Mouse (Mus musculus): Measurements from ENCODE around the gene Agxt2. TPM values are rescaled to one million over a fixed set of nuclear protein-coding genes. Genes with fewer than 3 reads are reported as not detected.

The Agxt2 gene
- not detected in 2 replicates for polyA plus RNA-seq (2014; fragmentation: Nextera tagmentation; extraction: Ambion mirVana)

DNA sequence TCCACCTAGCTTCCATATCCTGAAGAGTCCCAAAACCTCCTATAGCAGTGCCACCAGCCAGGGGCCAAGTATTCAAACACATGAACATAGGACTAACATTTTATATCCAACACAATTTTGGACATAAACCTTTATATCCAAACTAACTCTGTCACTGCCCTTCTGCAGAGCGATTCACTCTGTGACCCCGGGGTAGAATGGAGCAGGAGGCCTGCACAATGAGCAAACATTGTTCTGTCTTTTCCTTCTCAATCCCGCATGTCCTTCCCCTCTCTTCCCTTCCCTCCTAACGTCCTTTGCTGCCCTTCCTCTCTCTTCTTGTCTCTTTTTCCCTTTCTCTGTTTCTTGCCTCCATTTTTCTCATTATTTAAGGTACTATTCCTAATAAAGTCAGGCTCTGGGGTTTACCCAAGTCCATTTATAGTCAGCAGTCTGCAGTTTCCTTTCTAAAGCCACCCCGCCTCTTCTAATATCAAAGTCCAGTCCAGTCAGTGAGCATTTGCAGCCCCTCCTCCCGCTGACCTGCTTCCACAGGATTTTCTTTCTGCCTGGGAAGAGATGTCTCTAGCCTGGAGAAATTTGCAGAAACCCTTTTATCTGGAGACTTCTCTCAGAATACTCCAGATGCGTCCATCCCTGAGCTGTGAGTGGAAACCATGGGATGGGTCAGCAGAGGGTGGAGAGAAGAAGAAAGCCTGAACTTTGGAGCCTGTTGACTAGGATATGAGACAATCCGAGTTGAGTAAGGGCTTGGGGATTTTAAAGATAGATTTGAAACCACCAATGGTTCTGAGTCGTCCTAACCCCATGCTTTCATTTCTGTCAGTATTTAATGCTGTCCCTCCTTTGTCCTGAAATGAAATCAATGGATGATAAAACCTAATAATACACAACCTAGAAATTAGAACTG lies at the start of gene Agxt2:
Gene Agxt2 (plus strand): TSS at position 494 of the 910 bp plus-strand sequence.
- H3K4me2 ChIP-seq (ENCODE audit: low read depth, low read length) = no peak within 1 kb of the TSS
- DNase-seq (ENCODE audit: low spot score) (no peak), ATAC-seq (ENCODE audit: low read depth) (no peak)
- no peak within 1 kb of the TSS for H3K4me3 ChIP-seq (ENCODE audit: low read depth, low read length)
- H3K4me1 ChIP-seq (ENCODE audit: control insufficient read depth, insufficient read depth, low read length) = no peaks in the 10 kb centered on the region
- no peak within 1 kb of the TSS for H3K9ac ChIP-seq (ENCODE audit: low read depth, low read length)
- H3K27ac ChIP-seq (replicated peaks; ENCODE audit: low read depth, low read length) = no peak within 1 kb of the TSS
- H3K36me3 ChIP-seq (ENCODE audit: control insufficient read depth, insufficient read depth, low read length) = no peaks in the 10 kb centered on the region
- WGBS = 77% methylated on average over 9 of the region's 9 CpGs
- no peaks in the 10 kb centered on the region for H3K9me3 ChIP-seq (ENCODE audit: control insufficient read depth, low read length)
- no peaks in the 10 kb centered on the region for H3K27me3 ChIP-seq (replicated peaks; ENCODE audit: control insufficient read depth, insufficient read depth, low read length)

DNA sequence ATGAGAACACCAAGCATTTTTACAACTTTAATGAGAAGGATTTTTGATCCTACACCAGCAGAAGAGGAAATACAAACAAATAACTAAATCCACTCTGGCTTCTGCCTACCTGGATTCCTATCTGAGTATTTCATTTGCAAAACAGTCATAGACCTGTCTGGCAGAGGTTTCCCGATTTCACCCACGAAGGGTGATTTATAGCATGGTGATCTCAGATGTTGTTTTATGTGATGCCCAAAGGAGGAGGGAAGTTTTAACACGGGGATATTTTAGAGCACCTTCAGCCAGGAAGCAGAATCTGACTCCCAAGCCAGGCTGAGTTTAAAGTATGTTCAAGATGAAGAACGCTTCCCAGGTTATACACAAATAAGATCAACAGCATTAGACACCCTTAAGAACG lies 46.5 kb upstream of the Agxt2 start:
- Histone ChIP-seq H3K4me1 (ENCODE audit: control insufficient read depth, insufficient read depth, low read length) (no peaks in the 10 kb centered on the region), H3K27me3 (replicated peaks; ENCODE audit: control insufficient read depth, insufficient read depth, low read length) (no peaks in the 10 kb centered on the region), H3K4me3 (ENCODE audit: low read depth, low read length) (no peak overlapping the region), H3K27ac (replicated peaks; ENCODE audit: low read depth, low read length) (no peak overlapping the region), H3K9me3 (ENCODE audit: control insufficient read depth, low read length) (no peaks in the 10 kb centered on the region), H3K4me2 (ENCODE audit: low read depth, low read length) (no peak overlapping the region), H3K36me3 (ENCODE audit: control insufficient read depth, insufficient read depth, low read length) (no peaks in the 10 kb centered on the region), H3K9ac (ENCODE audit: low read depth, low read length) (no peak overlapping the region)
- DNase-seq (ENCODE audit: low spot score) = no peak
- no peak for ATAC-seq (ENCODE audit: low read depth)
- 77% methylated on average over 5 of the region's 5 CpGs for WGBS

DNA sequence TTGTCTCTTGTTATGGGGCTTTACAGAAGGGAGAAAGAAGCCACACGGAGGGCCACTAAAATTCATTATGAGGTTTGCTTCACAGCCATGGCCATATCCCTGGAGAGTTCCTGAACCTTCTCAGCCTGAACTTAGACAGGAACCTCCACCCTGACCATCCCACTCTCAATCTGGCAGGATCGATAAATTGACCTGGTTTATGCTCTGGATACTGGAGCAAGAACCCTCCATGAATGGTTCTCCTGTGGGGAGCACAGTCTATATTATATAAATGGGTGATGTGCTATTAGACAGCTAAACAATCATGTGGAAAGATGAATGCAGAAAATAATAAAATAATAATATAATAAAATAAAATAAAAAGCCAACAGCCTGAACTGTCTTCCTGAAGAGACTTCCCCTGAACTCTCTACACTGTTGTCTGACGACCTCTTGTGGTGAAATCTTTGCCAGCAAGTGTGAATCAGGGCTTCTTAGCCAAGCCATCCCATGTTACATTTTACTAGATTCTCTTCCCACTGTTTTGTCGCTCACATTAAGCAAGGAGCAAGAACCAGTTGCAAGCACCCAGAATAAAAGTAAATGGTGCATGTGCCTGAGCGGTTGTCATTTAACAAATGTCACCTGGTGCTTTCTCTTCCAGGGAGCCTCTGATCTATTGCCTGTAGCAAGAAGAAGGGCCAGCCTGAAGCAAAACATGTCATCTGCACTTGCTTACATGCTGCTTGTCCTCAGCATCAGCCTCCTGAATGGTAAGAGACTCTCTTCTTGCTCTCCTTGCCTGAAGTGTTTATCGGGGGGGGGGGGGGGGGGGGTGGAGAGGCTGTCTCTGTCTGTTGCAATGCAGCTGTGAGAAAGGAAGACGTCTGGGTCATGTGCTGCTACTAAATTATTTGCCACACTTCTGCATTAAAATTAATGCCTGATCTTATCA lies 44.5 kb upstream of the Agxt2 start:
- Histone ChIP-seq H3K36me3 (ENCODE audit: control insufficient read depth, insufficient read depth, low read length) (no peaks in the 10 kb centered on the region), H3K9me3 (ENCODE audit: control insufficient read depth, low read length) (no peaks in the 10 kb centered on the region), H3K4me3 (ENCODE audit: low read depth, low read length) (no peak overlapping the region), H3K27me3 (replicated peaks; ENCODE audit: control insufficient read depth, insufficient read depth, low read length) (no peaks in the 10 kb centered on the region), H3K4me1 (ENCODE audit: control insufficient read depth, insufficient read depth, low read length) (no peaks in the 10 kb centered on the region), H3K27ac (replicated peaks; ENCODE audit: low read depth, low read length) (no peak overlapping the region), H3K4me2 (ENCODE audit: low read depth, low read length) (no peak overlapping the region), H3K9ac (ENCODE audit: low read depth, low read length) (no peak overlapping the region)
- ATAC-seq (ENCODE audit: low read depth) (no peak), DNase-seq (ENCODE audit: low spot score) (peak; percentile 65)
- WGBS = 51% methylated on average over 6 of the region's 7 CpGs

DNA sequence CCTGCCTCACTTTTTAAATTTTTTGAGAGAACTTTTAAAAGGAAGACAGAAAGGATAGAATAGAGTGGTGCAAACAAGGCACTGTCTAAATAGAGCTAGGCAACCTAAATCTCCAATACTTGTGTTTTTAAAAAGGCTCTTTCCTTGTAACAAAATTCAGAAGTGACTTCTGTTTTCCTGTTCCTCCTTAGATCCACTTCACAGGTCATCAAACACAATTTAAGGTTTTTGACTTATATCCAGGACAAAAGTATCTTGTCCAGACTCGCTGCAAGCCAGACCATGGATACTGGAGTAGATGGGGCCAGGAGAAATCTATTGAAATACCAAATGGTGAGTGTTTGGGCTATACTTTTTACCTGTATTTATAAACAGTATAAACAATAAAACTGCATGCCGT lies 33.3 kb upstream of the Agxt2 start, which contains the start of gene Gm21973:
Gene Gm21973 (plus strand): TSS at position 301 of the 400 bp plus-strand sequence.
- no peaks in the 10 kb centered on the region for H3K36me3 ChIP-seq (ENCODE audit: control insufficient read depth, insufficient read depth, low read length)
- 0 out of 2 replicates have a peak, but pooled peaks cover 3% of the 10 kb centered on the region for H3K9me3 ChIP-seq (ENCODE audit: control insufficient read depth, low read length)
- DNase-seq (ENCODE audit: low spot score) (no peak), ATAC-seq (ENCODE audit: low read depth) (no peak)
- H3K4me2 ChIP-seq (ENCODE audit: low read depth, low read length) = no peak within 1 kb of the TSS
- no peak within 1 kb of the TSS for H3K27ac ChIP-seq (replicated peaks; ENCODE audit: low read depth, low read length)
- no peaks in the 10 kb centered on the region for H3K4me1 ChIP-seq (ENCODE audit: control insufficient read depth, insufficient read depth, low read length)
- no peak within 1 kb of the TSS for H3K9ac ChIP-seq (ENCODE audit: low read depth, low read length)
- H3K4me3 ChIP-seq (ENCODE audit: low read depth, low read length) = no peak within 1 kb of the TSS
- 94% methylated on average over 2 of the region's 2 CpGs for WGBS
- no peaks in the 10 kb centered on the region for H3K27me3 ChIP-seq (replicated peaks; ENCODE audit: control insufficient read depth, insufficient read depth, low read length)

DNA sequence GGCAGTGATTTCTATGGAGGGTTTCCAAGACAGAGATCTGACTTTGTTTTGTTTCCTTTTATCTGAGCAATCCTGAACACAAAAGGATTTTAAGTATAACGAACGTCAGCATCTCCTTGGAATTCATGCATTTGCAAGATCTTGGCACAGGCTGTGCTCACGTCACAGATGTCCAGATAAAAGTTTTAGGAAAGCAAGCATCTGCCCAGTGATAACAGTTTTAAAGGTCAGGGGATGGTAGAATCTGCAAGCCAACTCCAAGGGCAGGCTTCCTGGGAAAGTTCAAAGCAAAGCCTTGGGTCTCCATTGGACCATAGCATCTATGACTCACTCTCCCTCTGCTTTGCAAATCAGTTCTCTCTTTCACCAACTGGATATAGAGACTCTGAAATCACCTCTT lies 27.7 kb upstream of the Agxt2 start:
- H3K4me3 ChIP-seq (ENCODE audit: low read depth, low read length) = no peak overlapping the region
- ATAC-seq (ENCODE audit: low read depth) (no peak), DNase-seq (ENCODE audit: low spot score) (no peak)
- H3K4me1 ChIP-seq (ENCODE audit: control insufficient read depth, insufficient read depth, low read length) = no peaks in the 10 kb centered on the region
- 78% methylated on average over 3 of the region's 3 CpGs for WGBS
- no peak overlapping the region for H3K27ac ChIP-seq (replicated peaks; ENCODE audit: low read depth, low read length)
- H3K36me3 ChIP-seq (ENCODE audit: control insufficient read depth, insufficient read depth, low read length) = no peaks in the 10 kb centered on the region
- no peaks in the 10 kb centered on the region for H3K9me3 ChIP-seq (ENCODE audit: control insufficient read depth, low read length)
- no peaks in the 10 kb centered on the region for H3K27me3 ChIP-seq (replicated peaks; ENCODE audit: control insufficient read depth, insufficient read depth, low read length)
- no peak overlapping the region for H3K9ac ChIP-seq (ENCODE audit: low read depth, low read length)
- no peak overlapping the region for H3K4me2 ChIP-seq (ENCODE audit: low read depth, low read length)

DNA sequence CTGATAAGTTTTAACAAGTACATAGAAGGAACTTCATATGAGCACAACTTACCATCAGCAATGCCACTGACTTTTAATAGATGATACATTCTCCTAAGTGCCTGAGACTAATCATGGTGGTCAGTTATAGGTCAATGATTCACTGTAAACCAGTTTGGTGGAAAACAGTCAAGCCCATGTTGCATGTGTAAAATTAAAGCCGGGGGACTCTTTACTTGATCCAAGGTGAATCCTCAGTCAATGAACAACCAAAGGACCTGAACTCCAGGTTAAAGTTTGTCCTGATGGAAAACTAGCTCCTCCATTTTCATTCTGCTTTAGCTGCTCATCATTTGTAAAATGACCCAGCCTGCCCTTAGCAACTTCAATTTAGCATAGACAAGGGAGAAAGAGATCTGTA lies 25.8 kb upstream of the Agxt2 start:
- no peak for DNase-seq (ENCODE audit: low spot score)
- Histone ChIP-seq H3K27me3 (replicated peaks; ENCODE audit: control insufficient read depth, insufficient read depth, low read length) (no peaks in the 10 kb centered on the region), H3K36me3 (ENCODE audit: control insufficient read depth, insufficient read depth, low read length) (no peaks in the 10 kb centered on the region), H3K9me3 (ENCODE audit: control insufficient read depth, low read length) (no peaks in the 10 kb centered on the region), H3K4me2 (ENCODE audit: low read depth, low read length) (no peak overlapping the region), H3K4me1 (ENCODE audit: control insufficient read depth, insufficient read depth, low read length) (no peaks in the 10 kb centered on the region), H3K9ac (ENCODE audit: low read depth, low read length) (no peak overlapping the region), H3K27ac (replicated peaks; ENCODE audit: low read depth, low read length) (no peak overlapping the region), H3K4me3 (ENCODE audit: low read depth, low read length) (no peak overlapping the region)
- ATAC-seq (ENCODE audit: low read depth) = no peak
- WGBS = 97% methylated on average over 1 of the region's 1 CpGs

DNA sequence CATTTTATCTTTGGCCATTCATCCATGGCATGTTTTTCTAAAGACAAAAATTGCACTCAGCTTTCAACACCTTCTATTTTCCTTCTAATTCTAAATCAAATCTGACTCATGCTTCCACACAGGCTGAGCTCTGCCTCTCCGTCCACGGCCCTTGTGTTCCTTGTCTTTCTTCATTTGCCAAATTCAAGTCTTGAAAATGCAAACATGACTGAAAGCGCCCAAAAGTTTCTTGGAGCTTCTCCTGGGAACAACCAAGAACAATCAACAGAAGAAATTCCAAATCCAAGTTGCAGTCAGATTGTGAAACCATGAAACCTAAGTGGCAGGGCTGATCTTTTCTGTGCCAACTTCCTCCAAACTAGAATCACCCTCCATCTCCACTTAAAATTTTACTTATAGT lies 19.7 kb upstream of the Agxt2 start:
- no peak overlapping the region for H3K9ac ChIP-seq (ENCODE audit: low read depth, low read length)
- H3K27ac ChIP-seq (replicated peaks; ENCODE audit: low read depth, low read length) = no peak overlapping the region
- ATAC-seq (ENCODE audit: low read depth) (no peak), DNase-seq (ENCODE audit: low spot score) (peak; percentile 63)
- no peaks in the 10 kb centered on the region for H3K4me1 ChIP-seq (ENCODE audit: control insufficient read depth, insufficient read depth, low read length)
- no peak overlapping the region for H3K4me2 ChIP-seq (ENCODE audit: low read depth, low read length)
- H3K4me3 ChIP-seq (ENCODE audit: low read depth, low read length) = no peak overlapping the region
- WGBS = 66% methylated on average over 3 of the region's 3 CpGs
- no peaks in the 10 kb centered on the region for H3K27me3 ChIP-seq (replicated peaks; ENCODE audit: control insufficient read depth, insufficient read depth, low read length)
- H3K36me3 ChIP-seq (ENCODE audit: control insufficient read depth, insufficient read depth, low read length) = no peaks in the 10 kb centered on the region
- no peaks in the 10 kb centered on the region for H3K9me3 ChIP-seq (ENCODE audit: control insufficient read depth, low read length)

DNA sequence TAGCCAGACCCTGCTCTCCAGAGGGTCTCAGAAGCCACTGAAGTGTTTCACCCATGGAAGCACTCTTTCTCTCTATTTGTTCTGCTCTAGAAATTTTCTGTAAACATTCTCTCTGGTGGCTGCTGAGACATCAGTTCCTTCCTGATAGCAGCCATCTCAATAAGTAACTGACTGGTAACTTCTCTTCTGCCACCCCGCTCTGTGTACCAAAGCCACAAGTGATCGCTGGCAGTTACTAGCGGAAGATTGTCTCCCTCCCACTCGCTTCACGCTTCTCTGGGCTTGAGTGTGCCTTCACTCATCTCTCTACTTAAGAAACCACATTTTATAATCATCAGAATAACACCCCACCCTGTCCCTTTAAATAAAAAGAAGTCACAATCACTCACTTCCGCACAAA lies 11.3 kb upstream of the Agxt2 start:
- WGBS = 90% methylated on average over 6 of the region's 6 CpGs
- Histone ChIP-seq H3K4me3 (ENCODE audit: low read depth, low read length) (no peak overlapping the region), H3K36me3 (ENCODE audit: control insufficient read depth, insufficient read depth, low read length) (no peaks in the 10 kb centered on the region), H3K27me3 (replicated peaks; ENCODE audit: control insufficient read depth, insufficient read depth, low read length) (no peaks in the 10 kb centered on the region), H3K27ac (replicated peaks; ENCODE audit: low read depth, low read length) (no peak overlapping the region), H3K4me2 (ENCODE audit: low read depth, low read length) (no peak overlapping the region), H3K4me1 (ENCODE audit: control insufficient read depth, insufficient read depth, low read length) (no peaks in the 10 kb centered on the region), H3K9ac (ENCODE audit: low read depth, low read length) (no peak overlapping the region), H3K9me3 (ENCODE audit: control insufficient read depth, low read length) (no peaks in the 10 kb centered on the region)
- ATAC-seq (ENCODE audit: low read depth) (no peak), DNase-seq (ENCODE audit: low spot score) (no peak)

Measured in embryonic facial prominence, embryonic 14.5 days (tissue).